Mouse (Mus musculus) intestine, postnatal 0 days (tissue): ENCODE data around the gene Fam32a. TPM values are rescaled to one million over a fixed set of nuclear protein-coding genes. Genes with fewer than 3 reads are reported as not detected.

Source experiments
- ATAC-seq: fragments of 200-750 bp; cut with Nextera tagmentation; 2 replicates; pipeline ENCODE4 v1.8.0; 2017; ENCODE audit warnings: mild to moderate bottlenecking, moderate TSS enrichment, moderate library complexity
- H3K27ac ChIP-seq: fragments of 300-500 bp; sonication (generic); 2 replicates; pipeline ENCODE4 v1.5.1; 2014; ENCODE audit warnings: mild to moderate bottlenecking, low read depth, low read length, moderate library complexity
- H3K27me3 ChIP-seq: fragments of 300-500 bp; sonication (generic); replicated peaks from 2 replicates; pipeline ENCODE4 v1.6.1; 2014; ENCODE audit warnings: low read length, mixed read lengths; ENCODE audit not compliant: control insufficient read depth, insufficient read depth
- H3K36me3 ChIP-seq: fragments of 300-500 bp; sonication (generic); 2 replicates; pipeline ENCODE4 v1.6.1; 2014; ENCODE audit warnings: mild to moderate bottlenecking, moderate library complexity; ENCODE audit not compliant: control insufficient read depth, insufficient read depth
- H3K4me1 ChIP-seq: fragments of 300-500 bp; sonication (generic); replicated peaks from 2 replicates; pipeline ENCODE4 v1.6.1; 2014; ENCODE audit warnings: antibody characterized with exemption, low read length, mixed read lengths; ENCODE audit not compliant: control insufficient read depth, insufficient read depth
- H3K4me2 ChIP-seq: fragments of 300-500 bp; sonication (generic); replicated peaks from 2 replicates; pipeline ENCODE4 v1.6.1; 2014; ENCODE audit warnings: low read depth, mild to moderate bottlenecking, moderate library complexity
- H3K4me3 ChIP-seq: fragments of 300-500 bp; sonication (generic); 2 replicates; pipeline ENCODE4 v1.5.1; 2014; ENCODE audit warnings: low read depth, low read length
- H3K9ac ChIP-seq: fragments of 300-500 bp; sonication (generic); 2 replicates; pipeline ENCODE4 v1.6.1; 2014; ENCODE audit warnings: mild to moderate bottlenecking, low read depth, low read length
- H3K9me3 ChIP-seq: fragments of 300-500 bp; sonication (generic); 2 replicates; pipeline ENCODE4 v1.6.1; 2016; ENCODE audit warnings: mixed run types; ENCODE audit not compliant: control insufficient read depth
- CTCF ChIP-seq: sonication (generic); IDR thresholded peaks from 2 replicates; pipeline ENCODE4 v1.5.1; 2016; ENCODE audit warnings: low read depth, mild to moderate bottlenecking, control low read depth, antibody characterized with exemption, moderate library complexity
- WGBS: fragments of 180-500 bp; shearing (Covaris S2); extraction: QIAGEN DNeasy Blood & Tissue Kit; methylation state at CpG from one replicate; pipeline ENCODE4 v1.1.7; 2014; 5-methylcytosine and 5-hydroxymethylcytosine counted together
- polyA plus RNA-seq: library from polyadenylated mRNA; unstranded; fragments of >200 nt; fragmentation: Nextera tagmentation; extraction: Ambion mirVana; gene quantifications from 2 replicates; pipeline ENCODE4 v1.2.1, GENCODE M21; 2015

Gene Fam32a
- polyA plus RNA-seq, 1 experiment from 2014 or later: 54.3 TPM

GRCm38 (mm10) chr8:72190215-72190539 is 29.4 kb upstream of the Fam32a start:
- H3K4me3 ChIP-seq: peak overlapping the region; percentile 31; the same call in 1 of the 2 replicates
- H3K27ac ChIP-seq: peak overlapping the region; percentile 76
- H3K27me3 ChIP-seq: no peaks in the 10 kb centered on the region
- ATAC-seq: 0 out of 2 replicates have a peak, but pooled peaks have one; percentile 9
- no peaks in the 10 kb centered on the region for H3K9me3 ChIP-seq
- 53% methylated on average over 2 of the region's 2 CpGs for WGBS
- H3K4me1 ChIP-seq: no peaks in the 10 kb centered on the region
- H3K9ac ChIP-seq: peak overlapping the region; percentile 28; the same call in 1 of the 2 replicates
- TF ChIP-seq CTCF: no peak
- H3K36me3 ChIP-seq: no peaks in the 10 kb centered on the region
- H3K4me2 ChIP-seq: peak overlapping the region; percentile 59

- no peak overlapping the region for H3K9ac ChIP-seq
- no peak overlapping the region for H3K4me2 ChIP-seq
- H3K27ac ChIP-seq: no peak overlapping the region
- no peak for TF ChIP-seq CTCF
- no peaks in the 10 kb centered on the region for H3K27me3 ChIP-seq
- ATAC-seq: no peak
- no peak overlapping the region for H3K4me3 ChIP-seq
- H3K36me3 ChIP-seq: no peaks in the 10 kb centered on the region
- no peaks in the 10 kb centered on the region for H3K9me3 ChIP-seq
- H3K4me1 ChIP-seq: no peaks in the 10 kb centered on the region
Measured at GRCm38 (mm10) chr8:72192065-72192464, 27.5 kb upstream of the Fam32a start.

GRCm38 (mm10) chr8:72197997-72198396 is 21.5 kb upstream of the Fam32a start:
- Histone ChIP-seq H3K9me3 (peaks cover 7% of the 10 kb centered on the region; the same call in 1 of the 2 replicates), H3K4me1 (no peaks in the 10 kb centered on the region), H3K4me3 (no peak overlapping the region), H3K27me3 (no peaks in the 10 kb centered on the region), H3K9ac (no peak overlapping the region), H3K27ac (no peak overlapping the region), H3K4me2 (no peak overlapping the region), H3K36me3 (peaks cover 5% of the 10 kb centered on the region; the same call in 1 of the 2 replicates)
- no peak for TF ChIP-seq CTCF
- ATAC-seq: no peak; the same call in 1 of the 2 replicates
- 60% methylated on average over 8 of the region's 8 CpGs for WGBS

GRCm38 (mm10) chr8:72208582-72208981 is 10.9 kb upstream of the Fam32a start:
- no peaks in the 10 kb centered on the region for H3K27me3 ChIP-seq
- TF ChIP-seq CTCF: no peak

GRCm38 (mm10) chr8:72210222-72210621 is 9.3 kb upstream of the Fam32a start:
- Histone ChIP-seq H3K9me3 (no peaks in the 10 kb centered on the region), H3K9ac (no peak overlapping the region), H3K4me3 (no peak overlapping the region), H3K36me3 (no peaks in the 10 kb centered on the region), H3K27me3 (no peaks in the 10 kb centered on the region), H3K4me1 (peaks cover 3% of the 10 kb centered on the region; the same call in 1 of the 2 replicates), H3K4me2 (no peak overlapping the region), H3K27ac (peak overlapping the region; percentile 66; the same call in 1 of the 2 replicates)
- no peak for TF ChIP-seq CTCF
- peak; percentile 86 for ATAC-seq
- 33% methylated on average over 4 of the region's 4 CpGs for WGBS

More at GRCm38 (mm10) chr8:72208582-72208981, 10.9 kb upstream of the Fam32a start:
- Histone ChIP-seq H3K4me3 (no peak overlapping the region), H3K4me1 (peaks cover 3% of the 10 kb centered on the region; the same call in 1 of the 2 replicates), H3K9ac (no peak overlapping the region), H3K4me2 (no peak overlapping the region), H3K36me3 (no peaks in the 10 kb centered on the region), H3K9me3 (no peaks in the 10 kb centered on the region), H3K27ac (no peak overlapping the region)
- WGBS: 92% methylated on average over 1 of the region's 1 CpGs
- no peak for ATAC-seq

GRCm38 (mm10) chr8:72210710-72211109 is 8.8 kb upstream of the Fam32a start:
- no peaks in the 10 kb centered on the region for H3K27me3 ChIP-seq
- peaks cover 3% of the 10 kb centered on the region; the same call in 1 of the 2 replicates for H3K4me1 ChIP-seq
- peak; percentile 40; the same call in 1 of the 2 replicates for TF ChIP-seq CTCF
- no peak overlapping the region for H3K9ac ChIP-seq
- ATAC-seq: no peak
- H3K4me3 ChIP-seq: no peak overlapping the region
- peak overlapping the region; percentile 66; the same call in 1 of the 2 replicates for H3K27ac ChIP-seq
- H3K9me3 ChIP-seq: no peaks in the 10 kb centered on the region
- H3K4me2 ChIP-seq: no peak overlapping the region
- 71% methylated on average over 2 of the region's 2 CpGs for WGBS
- H3K36me3 ChIP-seq: no peaks in the 10 kb centered on the region
